Mouse (Mus musculus): ENCODE results near the gene Fbxl13. TPM values are rescaled to one million over a fixed set of nuclear protein-coding genes. Genes with fewer than 3 reads are reported as not detected.

Fbxl13 gene
- total and polyA plus RNA-seq, 3 experiments, result 0.14 to 0.30 (median 0.19) TPM

GRCm38 (mm10) chr5:21542226-21542625 lies 103.2 kb downstream of the Fbxl13 start:
- no peak for DNase-seq (ENCODE audit: extremely low read depth)
- Histone ChIP-seq H3K9me3 (replicated peaks; ENCODE audit: low read length) (no peaks in the 10 kb centered on the region), H3K9ac (ENCODE audit: insufficient read depth, low read depth) (no peak overlapping the region), H3K27ac (ENCODE audit: insufficient read depth, low read depth) (no peak overlapping the region), H3K4me2 (ENCODE audit: insufficient read depth, low read depth, poor library complexity, severe bottlenecking) (no peak overlapping the region), H3K79me2 (replicated peaks; ENCODE audit: control insufficient read depth, extremely low read depth, insufficient read depth, poor library complexity, severe bottlenecking) (no peaks in the 10 kb centered on the region; the same call in 1 of the 2 replicates), H3K36me3 (replicated peaks in 1 of 2; ENCODE audit: control insufficient read depth in 1 of 2, insufficient read depth in 1 of 2, low read length in 1 of 2) (no peaks in the 10 kb centered on the region), H3K4me1 (ENCODE audit: control insufficient read depth in 1 of 2, insufficient read depth in 2 of 2) (peaks cover 7 to 10% of the 10 kb centered on the region in 2 experiments), H3K4me3 (replicated peaks in 1 of 3; ENCODE audit: low read depth in 2 of 3, low read length in 2 of 3, poor library complexity in 1 of 3) (no peak overlapping the region), H3K27me3 (replicated peaks) (no peaks in the 10 kb centered on the region)
- in situ Hi-C loops (cut with MboI; ENCODE audit: low pct_ligation_motif_present, low pct_unique_long_range_greater_than_20kb, low sequenced_read_pairs), result no loop called here
- dilution Hi-C loops (cut with MboI; ENCODE audit: extremely low pct_ligation_motif_present, extremely low pct_unique_long_range_greater_than_20kb, low sequenced_read_pairs), result no loop called here
- TF ChIP-seq CTCF (conservative IDR thresholded peaks at IDR 0.05 in 1 of 2, IDR thresholded peaks at IDR 0.05 in 1 of 2; ENCODE audit: low read depth in 2 of 2, low read length in 2 of 2) (no peak), ZMIZ1 (IDR thresholded peaks at IDR 0.05; ENCODE audit: low read depth, low read length) (no peak), CHD1 (IDR thresholded peaks at IDR 0.05; ENCODE audit: low read depth, low read length) (no peak), NELFE (IDR thresholded peaks at IDR 0.05; ENCODE audit: low read depth, low read length) (no peak), HCFC1 (IDR thresholded peaks at IDR 0.05; ENCODE audit: low read depth, low read length) (no peak), TBP (conservative IDR thresholded peaks at IDR 0.05; ENCODE audit: low read depth, low read length) (no peak), SMC3 (IDR thresholded peaks at IDR 0.05; ENCODE audit: low read depth, low read length) (no peak), JUND (conservative IDR thresholded peaks at IDR 0.05; ENCODE audit: low read depth, low read length) (no peak), IRF4 (IDR thresholded peaks at IDR 0.05; ENCODE audit: low read depth, low read length) (no peak), ETS1 (conservative IDR thresholded peaks at IDR 0.05; ENCODE audit: low read depth, low read length) (no peak), E2F4 (IDR thresholded peaks at IDR 0.05; ENCODE audit: insufficient replicate concordance, low read depth, low read length) (no peak), CHD2 (IDR thresholded peaks at IDR 0.05; ENCODE audit: low read length) (no peak), PAX5 (IDR thresholded peaks at IDR 0.05; ENCODE audit: low read length) (no peak), UBTF (IDR thresholded peaks at IDR 0.05; ENCODE audit: low read depth, low read length) (no peak), TCF12 (IDR thresholded peaks at IDR 0.05; ENCODE audit: low read depth, low read length) (no peak), MXI1 (IDR thresholded peaks at IDR 0.05; ENCODE audit: low read depth, low read length) (no peak), ELF1 (IDR thresholded peaks at IDR 0.05; ENCODE audit: low read depth, low read length) (no peak), ZNF384 (IDR thresholded peaks at IDR 0.05; ENCODE audit: low read depth, low read length) (no peak)

- peaks cover 0 to 11% of the 10 kb centered on the region in 2 experiments; a peak in 3 of 4 replicates for H3K4me1 ChIP-seq (ENCODE audit: control insufficient read depth in 1 of 2, insufficient read depth in 2 of 2)
- H3K27ac ChIP-seq (ENCODE audit: insufficient read depth, low read depth), result no peak overlapping the region
- H3K9ac ChIP-seq (ENCODE audit: insufficient read depth, low read depth), result no peak overlapping the region
- no peaks in the 10 kb centered on the region for H3K27me3 ChIP-seq (replicated peaks)
- dilution Hi-C loops (cut with MboI; ENCODE audit: extremely low pct_ligation_motif_present, extremely low pct_unique_long_range_greater_than_20kb, low sequenced_read_pairs) (no loop called here), in situ Hi-C loops (cut with MboI; ENCODE audit: low pct_ligation_motif_present, low pct_unique_long_range_greater_than_20kb, low sequenced_read_pairs) (no loop called here)
- no peaks in the 10 kb centered on the region for H3K79me2 ChIP-seq (replicated peaks; ENCODE audit: control insufficient read depth, extremely low read depth, insufficient read depth, poor library complexity, severe bottlenecking)
- no peak overlapping the region for H3K4me2 ChIP-seq (ENCODE audit: insufficient read depth, low read depth, poor library complexity, severe bottlenecking)
- DNase-seq (ENCODE audit: extremely low read depth), result no peak
- no peak overlapping the region for H3K4me3 ChIP-seq (replicated peaks in 1 of 3; ENCODE audit: low read depth in 2 of 3, low read length in 2 of 3, poor library complexity in 1 of 3)
- peaks cover 4% of the 10 kb centered on the region for H3K9me3 ChIP-seq (replicated peaks; ENCODE audit: low read length)
- H3K36me3 ChIP-seq (replicated peaks in 1 of 2; ENCODE audit: control insufficient read depth in 1 of 2, insufficient read depth in 1 of 2, low read length in 1 of 2), result no peaks in the 10 kb centered on the region
- TF ChIP-seq NELFE (IDR thresholded peaks at IDR 0.05; ENCODE audit: low read depth, low read length) (no peak), BHLHE40 (IDR thresholded peaks at IDR 0.05; ENCODE audit: low read depth, low read length) (no peak), POLR2A (IDR thresholded peaks at IDR 0.05; ENCODE audit: low read depth, low read length) (no peak), HCFC1 (IDR thresholded peaks at IDR 0.05; ENCODE audit: low read depth, low read length) (no peak), MAFK (IDR thresholded peaks at IDR 0.05; ENCODE audit: insufficient replicate concordance, low read length) (no peak), ZKSCAN1 (IDR thresholded peaks at IDR 0.05; ENCODE audit: borderline replicate concordance, low read depth, low read length) (no peak)
Observed at GRCm38 (mm10) chr5:21532921-21533320, 112.5 kb downstream of the Fbxl13 start.

Measured in CH12.LX (cell line).